Mouse (Mus musculus): ENCODE data around the gene P2ry2. TPM values are rescaled to one million over a fixed set of nuclear protein-coding genes. Genes with fewer than 3 reads are reported as not detected.

Gene P2ry2
- total and polyA plus RNA-seq, 3 experiments, result 0.87 to 1.7 (median 1.4) TPM

DNA sequence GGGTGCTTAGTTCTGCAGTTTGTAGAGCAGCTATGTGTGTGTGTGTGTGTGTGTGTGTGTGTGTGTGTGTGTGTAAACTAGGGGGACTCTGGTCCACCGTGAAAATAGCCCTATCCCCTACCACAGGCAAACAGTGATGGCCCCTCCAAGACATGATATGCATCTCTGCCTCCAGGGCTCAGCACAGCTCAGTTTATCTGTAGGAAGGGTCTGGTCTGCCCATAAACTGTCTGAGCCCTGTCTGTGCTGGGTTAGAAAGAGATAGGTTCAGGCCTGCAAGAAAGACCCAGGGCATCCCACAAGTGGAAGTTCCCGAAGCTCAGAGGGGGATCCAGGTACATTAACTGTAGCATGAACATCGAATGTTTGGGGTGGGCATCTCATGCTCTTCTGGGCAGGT is 16.7 kb downstream of the P2ry2 start:
- H3K36me3 ChIP-seq (replicated peaks in 1 of 2; ENCODE audit: control insufficient read depth in 1 of 2, insufficient read depth in 1 of 2, low read length in 1 of 2), result peaks cover 0 to 10% of the 10 kb centered on the region in 2 experiments
- no peaks in the 10 kb centered on the region for H3K27me3 ChIP-seq (replicated peaks)
- H3K4me3 ChIP-seq (replicated peaks in 1 of 3; ENCODE audit: low read depth in 2 of 3, low read length in 2 of 3, poor library complexity in 1 of 3), result no peak overlapping the region
- no peak overlapping the region for H3K9ac ChIP-seq (ENCODE audit: insufficient read depth, low read depth)
- H3K27ac ChIP-seq (ENCODE audit: insufficient read depth, low read depth), result no peak overlapping the region
- H3K9me3 ChIP-seq (replicated peaks; ENCODE audit: low read length), result no peaks in the 10 kb centered on the region
- in situ Hi-C loops (cut with MboI; ENCODE audit: low pct_ligation_motif_present, low pct_unique_long_range_greater_than_20kb, low sequenced_read_pairs) (loop anchor here (10.0 kb wide), 1 partner anchor 49 kb away; no protein-coding TSS in a partner anchor), dilution Hi-C loops (cut with MboI; ENCODE audit: extremely low pct_ligation_motif_present, extremely low pct_unique_long_range_greater_than_20kb, low sequenced_read_pairs) (no loop called here)
- no peak overlapping the region for H3K4me2 ChIP-seq (ENCODE audit: insufficient read depth, low read depth, poor library complexity, severe bottlenecking)
- peaks cover 5 to 10% of the 10 kb centered on the region in 2 experiments for H3K4me1 ChIP-seq (ENCODE audit: control insufficient read depth in 1 of 2, insufficient read depth in 2 of 2)
- H3K79me2 ChIP-seq (replicated peaks; ENCODE audit: control insufficient read depth, extremely low read depth, insufficient read depth, poor library complexity, severe bottlenecking), result no peaks in the 10 kb centered on the region
- TF ChIP-seq RCOR1 (conservative IDR thresholded peaks at IDR 0.05; ENCODE audit: low read depth, low read length) (no peak), ZMIZ1 (IDR thresholded peaks at IDR 0.05; ENCODE audit: low read depth, low read length) (no peak), ZNF384 (IDR thresholded peaks at IDR 0.05; ENCODE audit: low read depth, low read length) (no peak), BHLHE40 (IDR thresholded peaks at IDR 0.05; ENCODE audit: low read depth, low read length) (no peak), ETS1 (conservative IDR thresholded peaks at IDR 0.05; ENCODE audit: low read depth, low read length) (no peak), POLR2AphosphoS2 (IDR thresholded peaks at IDR 0.05; ENCODE audit: low read depth, low read length) (no peak), POLR2A (IDR thresholded peaks at IDR 0.05; ENCODE audit: low read depth, low read length) (no peak), TCF12 (IDR thresholded peaks at IDR 0.05; ENCODE audit: low read depth, low read length) (no peak), EP300 (IDR thresholded peaks at IDR 0.05; ENCODE audit: low read length) (no peak)
- no peak for DNase-seq (ENCODE audit: extremely low read depth)

DNA sequence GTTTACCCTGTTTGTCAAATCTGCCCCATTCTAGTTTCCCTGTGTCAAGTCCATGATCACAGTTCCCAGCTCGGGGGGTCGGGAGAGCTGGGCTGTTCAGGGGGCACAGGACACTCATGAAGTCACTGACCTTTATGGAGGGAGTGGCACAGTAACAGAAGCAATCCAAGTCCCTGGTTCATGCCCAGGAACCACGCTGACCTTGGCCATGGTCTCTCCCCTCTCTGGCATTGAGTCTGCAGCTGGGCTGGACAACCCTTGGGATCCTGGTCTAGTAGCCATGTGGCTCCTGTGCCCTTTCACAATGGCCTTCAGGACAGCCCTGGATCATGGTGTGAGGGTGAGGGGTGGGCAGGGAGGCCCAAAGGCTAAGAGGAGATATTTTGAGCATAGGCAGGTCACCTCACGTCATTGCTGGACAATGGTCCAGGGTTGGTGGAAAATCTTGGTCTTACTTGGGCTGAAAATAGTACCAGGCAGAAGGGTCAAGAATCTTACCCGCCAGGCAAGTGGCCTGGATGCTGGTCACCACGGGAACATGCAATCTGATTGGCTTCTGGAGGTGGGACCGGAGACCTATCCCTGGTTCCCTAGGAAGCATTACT is 17.3 kb downstream of the P2ry2 start:
- Histone ChIP-seq H3K27ac (ENCODE audit: insufficient read depth, low read depth) (no peak overlapping the region), H3K27me3 (replicated peaks) (no peaks in the 10 kb centered on the region), H3K36me3 (replicated peaks in 1 of 2; ENCODE audit: control insufficient read depth in 1 of 2, insufficient read depth in 1 of 2, low read length in 1 of 2) (peaks cover 0 to 10% of the 10 kb centered on the region in 2 experiments), H3K9ac (ENCODE audit: insufficient read depth, low read depth) (no peak overlapping the region), H3K4me1 (ENCODE audit: control insufficient read depth in 1 of 2, insufficient read depth in 2 of 2) (peaks cover 10 to 16% of the 10 kb centered on the region in 2 experiments), H3K4me2 (ENCODE audit: insufficient read depth, low read depth, poor library complexity, severe bottlenecking) (no peak overlapping the region), H3K4me3 (replicated peaks in 1 of 3; ENCODE audit: low read depth in 2 of 3, low read length in 2 of 3, poor library complexity in 1 of 3) (no peak overlapping the region), H3K79me2 (replicated peaks; ENCODE audit: control insufficient read depth, extremely low read depth, insufficient read depth, poor library complexity, severe bottlenecking) (no peaks in the 10 kb centered on the region), H3K9me3 (replicated peaks; ENCODE audit: low read length) (no peaks in the 10 kb centered on the region)
- in situ Hi-C loops (cut with MboI; ENCODE audit: low pct_ligation_motif_present, low pct_unique_long_range_greater_than_20kb, low sequenced_read_pairs), result loop anchor here (10.0 kb wide), 1 partner anchor 49 kb away; no protein-coding TSS in a partner anchor
- dilution Hi-C loops (cut with MboI; ENCODE audit: extremely low pct_ligation_motif_present, extremely low pct_unique_long_range_greater_than_20kb, low sequenced_read_pairs), result no loop called here
- no peak for DNase-seq (ENCODE audit: extremely low read depth)
- TF ChIP-seq TBP (conservative IDR thresholded peaks at IDR 0.05; ENCODE audit: low read depth, low read length) (no peak), EP300 (IDR thresholded peaks at IDR 0.05; ENCODE audit: low read length) (no peak), USF1 (IDR thresholded peaks at IDR 0.05; ENCODE audit: low read depth, low read length) (no peak), RAD21 (IDR thresholded peaks at IDR 0.05; ENCODE audit: low read depth, low read length) (no peak), JUN (IDR thresholded peaks at IDR 0.05; ENCODE audit: insufficient read depth, low read depth, low read length) (no peak), ZKSCAN1 (IDR thresholded peaks at IDR 0.05; ENCODE audit: borderline replicate concordance, low read depth, low read length) (no peak), ZC3H11A (IDR thresholded peaks at IDR 0.05; ENCODE audit: low read depth, low read length) (no peak), POLR2AphosphoS2 (IDR thresholded peaks at IDR 0.05; ENCODE audit: low read depth, low read length) (no peak), CHD2 (IDR thresholded peaks at IDR 0.05; ENCODE audit: low read length) (no peak), MYC (IDR thresholded peaks at IDR 0.05; ENCODE audit: low read depth, low read length) (no peak), MXI1 (IDR thresholded peaks at IDR 0.05; ENCODE audit: low read depth, low read length) (no peak), CHD1 (IDR thresholded peaks at IDR 0.05; ENCODE audit: low read depth, low read length) (no peak), SMC3 (IDR thresholded peaks at IDR 0.05; ENCODE audit: low read depth, low read length) (no peak), CTCF (conservative IDR thresholded peaks at IDR 0.05 in 1 of 2, IDR thresholded peaks at IDR 0.05 in 1 of 2; ENCODE audit: low read depth in 2 of 2, low read length in 2 of 2) (no peak), MAX (IDR thresholded peaks at IDR 0.05; ENCODE audit: low read length) (no peak), MEF2A (IDR thresholded peaks at IDR 0.05; ENCODE audit: borderline replicate concordance, low read depth, low read length) (no peak), TCF12 (IDR thresholded peaks at IDR 0.05; ENCODE audit: low read depth, low read length) (no peak), ZNF384 (IDR thresholded peaks at IDR 0.05; ENCODE audit: low read depth, low read length) (no peak), NELFE (IDR thresholded peaks at IDR 0.05; ENCODE audit: low read depth, low read length) (no peak)
